Mouse (Mus musculus) embryo, embryonic 11.5 days (tissue): ENCODE data around the gene Large1.
"Not testable (repeated sequence)": the region's sequence is repeated elsewhere in the genome, so short reads cannot be mapped to it uniquely, and the experiment has no call there.

Experiments
- DNase-seq: peaks from one replicate; pipeline ENCODE4 v3.0.0-alpha.2; 2012; ENCODE audit warnings: low read depth, low spot score

Gene Large1

GRCm38 (mm10) chr8:73017601-73018000 lies 335.7 kb downstream of the Large1 start:
- DNase-seq: no peak

DNA sequence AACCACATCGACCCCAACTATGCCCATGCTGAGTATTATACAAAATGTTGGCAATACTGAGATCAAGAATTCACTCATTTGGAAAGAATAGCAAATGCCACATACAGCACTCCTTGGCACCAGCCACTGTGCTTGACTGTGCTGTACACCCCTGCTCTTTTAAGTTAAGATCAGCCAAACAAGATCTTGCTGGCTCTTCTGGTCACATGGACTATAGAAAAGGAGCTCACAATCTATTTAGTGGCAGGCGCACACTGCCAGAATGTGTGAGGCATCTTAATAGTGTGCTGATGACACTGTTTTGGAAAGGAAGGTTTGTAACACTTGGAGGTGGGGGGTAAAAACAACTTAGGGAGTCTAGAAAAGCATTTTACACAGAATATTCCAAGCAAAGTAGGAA lies 337.0 kb downstream of the Large1 start:
- DNase-seq: no peak

GRCm38 (mm10) chr8:73007489-73007888 lies 345.9 kb downstream of the Large1 start:
- no peak for DNase-seq

DNA sequence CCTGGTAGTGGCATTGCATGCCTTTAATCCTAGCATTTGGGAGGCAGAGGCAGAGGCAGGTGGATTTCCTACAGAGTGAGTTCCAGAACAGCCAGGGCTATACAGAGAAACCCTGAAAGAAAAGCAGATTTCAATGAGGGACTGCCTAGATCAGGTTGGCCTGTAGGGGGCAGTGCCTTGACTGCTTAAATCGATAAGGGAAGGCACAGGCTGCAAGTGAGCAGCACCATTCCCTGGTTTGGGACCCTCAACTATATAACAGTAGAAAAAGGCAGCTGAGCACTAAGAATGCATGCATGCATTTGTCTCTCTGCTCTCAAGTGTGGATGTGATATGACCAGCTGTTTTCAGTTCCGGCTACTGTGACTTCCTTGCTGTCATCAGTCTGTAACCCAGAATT lies 349.5 kb downstream of the Large1 start:
- DNase-seq: no peak

DNA sequence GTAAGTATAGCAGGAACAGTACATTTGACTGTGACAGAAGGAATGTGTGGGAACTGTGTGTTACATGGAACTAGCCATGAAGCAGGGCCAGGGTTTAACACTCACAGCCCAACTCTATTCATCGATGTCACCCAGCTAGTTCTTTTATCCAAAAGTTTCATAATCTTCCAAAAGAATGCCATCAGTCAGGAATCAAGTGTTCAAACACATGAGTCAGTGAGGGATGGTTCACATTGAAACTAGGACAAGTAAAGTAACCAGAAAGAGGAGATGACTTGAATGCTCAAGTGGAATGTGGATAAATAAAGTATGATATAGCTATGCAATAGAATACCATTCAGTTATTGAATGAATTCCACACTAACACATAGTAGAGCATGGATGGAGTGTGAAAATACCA lies 359.5 kb downstream of the Large1 start:
- no peak for DNase-seq

GRCm38 (mm10) chr8:72990425-72990824 lies 362.9 kb downstream of the Large1 start:
- DNase-seq: no peak

DNA sequence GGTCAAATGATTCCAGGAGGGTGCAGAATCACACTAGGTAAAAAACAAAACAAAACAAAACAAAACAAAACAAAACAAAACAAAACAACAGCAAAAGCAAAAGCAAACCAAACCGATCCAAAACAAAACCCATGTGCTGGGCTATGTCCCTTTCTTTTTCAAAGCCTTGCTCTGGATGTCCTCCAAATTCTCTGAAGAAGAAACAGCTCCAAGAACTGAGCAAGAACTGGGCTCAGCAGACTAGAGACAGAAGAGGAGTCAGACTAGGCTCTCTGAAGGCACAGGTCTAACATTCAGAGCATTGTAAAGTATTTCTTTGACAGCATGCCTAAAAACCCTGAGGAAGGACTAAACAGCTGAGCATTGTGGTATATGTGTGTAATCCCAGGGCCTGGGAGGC lies 370.5 kb downstream of the Large1 start:
- DNase-seq: no peak

- DNase-seq: no peak
Observed at GRCm38 (mm10) chr8:72955074-72955473, 398.3 kb downstream of the Large1 start.

DNA sequence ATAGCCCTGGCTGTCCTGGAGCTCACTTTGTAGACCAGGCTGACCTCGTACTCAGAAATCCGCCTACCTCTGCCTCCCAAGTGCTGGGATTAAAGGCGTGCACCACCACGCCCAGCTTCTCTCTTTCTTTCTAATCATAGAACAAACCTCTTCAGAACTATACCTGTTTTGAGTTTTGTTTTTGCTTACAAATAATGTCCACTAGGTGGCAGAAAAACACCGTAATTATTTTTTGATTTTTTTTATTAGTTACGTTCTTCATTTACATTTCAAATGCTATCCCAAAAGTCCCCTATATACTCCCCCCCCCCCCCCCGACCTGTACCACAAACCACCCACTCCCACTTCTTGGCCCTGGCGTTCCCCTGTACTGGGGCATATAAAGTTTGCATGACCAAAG lies 411.9 kb downstream of the Large1 start:
- not testable (repeated sequence) for DNase-seq

- no peak for DNase-seq
Observed at GRCm38 (mm10) chr8:72919182-72919902, 434.0 kb downstream of the Large1 start.

DNA sequence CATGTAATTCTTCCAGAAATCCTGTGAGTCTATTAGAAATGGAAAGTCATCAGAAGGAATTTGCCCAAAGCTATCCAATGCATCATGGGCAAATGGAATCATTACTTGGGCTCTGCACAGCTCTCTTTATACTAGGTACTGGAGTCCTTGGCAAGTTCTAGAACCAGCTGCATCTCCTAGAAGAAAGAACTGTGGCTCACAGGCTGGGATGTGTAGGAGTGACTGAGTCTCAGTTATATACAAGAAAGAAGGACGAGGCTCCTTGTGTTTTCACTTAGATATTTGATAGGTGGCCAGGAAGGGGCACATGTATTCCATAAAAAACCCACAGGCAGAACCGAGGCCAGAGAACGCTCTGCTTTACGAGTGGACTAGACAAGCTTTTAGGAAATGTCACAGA lies 447.8 kb downstream of the Large1 start:
- no peak for DNase-seq

DNA sequence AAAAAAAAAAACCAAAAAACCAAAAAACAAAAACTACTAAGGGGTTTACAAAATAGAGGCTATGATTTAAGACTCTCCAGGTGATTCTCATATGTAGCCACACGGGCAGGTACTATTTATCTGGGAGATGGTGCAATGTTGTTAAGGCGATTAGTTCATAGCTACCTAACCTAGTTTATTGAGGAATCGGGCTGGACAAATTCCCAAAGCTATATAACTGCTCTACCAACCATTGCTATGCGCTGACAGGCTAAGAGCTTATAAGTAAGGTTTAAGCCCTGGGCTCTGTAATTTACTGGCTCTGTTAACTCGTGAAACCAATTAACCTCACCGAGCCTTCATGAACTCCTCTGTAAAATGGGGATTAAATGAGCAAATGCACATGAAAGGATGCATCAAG lies 451.7 kb downstream of the Large1 start:
- no peak for DNase-seq

DNA sequence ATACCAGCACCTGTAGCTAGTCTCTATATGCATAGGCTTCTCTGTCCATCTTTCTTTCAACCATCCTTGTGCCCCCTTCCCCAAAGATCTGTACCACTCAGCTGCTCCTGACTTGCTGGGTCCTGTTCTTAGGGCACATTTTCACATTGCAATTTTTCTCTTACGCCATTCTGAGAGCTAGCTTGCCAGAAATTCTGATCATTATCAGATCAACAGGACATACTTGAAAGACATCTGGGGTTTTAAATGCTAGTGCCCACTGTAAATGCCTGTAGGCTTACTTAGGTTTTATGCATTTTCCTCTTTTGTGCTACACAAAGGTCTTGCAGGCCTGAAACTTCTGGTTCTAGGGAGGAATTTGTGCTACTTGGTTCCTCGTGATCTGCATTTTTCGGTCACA lies 454.0 kb downstream of the Large1 start:
- DNase-seq: no peak

- DNase-seq: no peak
Observed at GRCm38 (mm10) chr8:72883033-72883432, 470.3 kb downstream of the Large1 start.

DNA sequence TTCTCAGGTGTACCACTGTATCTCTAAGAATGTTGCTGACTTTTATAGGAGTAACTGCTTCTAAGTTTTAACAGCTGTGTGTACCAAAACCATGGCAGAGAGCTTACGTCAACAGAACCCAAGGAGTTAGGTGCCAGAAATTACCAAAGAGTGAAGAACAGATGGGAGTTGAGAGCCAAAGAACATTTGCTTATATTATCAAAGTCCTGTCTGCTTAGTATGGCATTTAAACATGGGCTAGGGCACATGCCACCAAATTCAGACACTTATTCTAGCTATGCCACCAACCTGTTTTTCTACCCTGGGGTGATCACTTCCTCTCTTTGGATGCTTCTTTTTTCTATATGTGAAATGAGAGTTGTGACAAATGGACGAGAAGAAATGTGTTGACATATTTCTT lies 479.9 kb downstream of the Large1 start:
- no peak for DNase-seq

GRCm38 (mm10) chr8:72846881-72847280 lies 506.5 kb downstream of the Large1 start:
- no peak for DNase-seq

GRCm38 (mm10) chr8:72835863-72836262 lies 517.5 kb downstream of the Large1 start:
- DNase-seq: no peak

DNA sequence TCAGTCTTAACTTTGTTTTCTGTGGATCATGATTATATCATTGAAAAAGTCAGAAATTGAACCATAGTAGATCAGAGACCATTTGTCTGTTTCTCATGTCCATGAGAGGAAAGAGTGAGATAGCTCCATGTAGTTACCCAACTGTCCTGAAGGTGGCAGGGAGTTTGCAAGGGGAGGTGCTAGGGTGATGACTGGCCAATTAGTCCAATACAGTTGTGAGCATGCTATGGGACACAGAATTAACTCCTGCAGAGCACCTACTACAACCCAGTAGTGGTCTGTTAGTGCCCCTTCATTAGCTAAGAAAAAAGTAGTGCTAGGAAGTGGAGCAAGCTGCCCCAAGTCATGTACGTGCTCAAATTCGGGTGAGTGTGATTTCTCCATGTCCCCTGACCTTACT lies 520.2 kb downstream of the Large1 start:
- DNase-seq: no peak

- DNase-seq: no peak
Observed at GRCm38 (mm10) chr8:72832371-72832770, 521.0 kb downstream of the Large1 start.

DNA sequence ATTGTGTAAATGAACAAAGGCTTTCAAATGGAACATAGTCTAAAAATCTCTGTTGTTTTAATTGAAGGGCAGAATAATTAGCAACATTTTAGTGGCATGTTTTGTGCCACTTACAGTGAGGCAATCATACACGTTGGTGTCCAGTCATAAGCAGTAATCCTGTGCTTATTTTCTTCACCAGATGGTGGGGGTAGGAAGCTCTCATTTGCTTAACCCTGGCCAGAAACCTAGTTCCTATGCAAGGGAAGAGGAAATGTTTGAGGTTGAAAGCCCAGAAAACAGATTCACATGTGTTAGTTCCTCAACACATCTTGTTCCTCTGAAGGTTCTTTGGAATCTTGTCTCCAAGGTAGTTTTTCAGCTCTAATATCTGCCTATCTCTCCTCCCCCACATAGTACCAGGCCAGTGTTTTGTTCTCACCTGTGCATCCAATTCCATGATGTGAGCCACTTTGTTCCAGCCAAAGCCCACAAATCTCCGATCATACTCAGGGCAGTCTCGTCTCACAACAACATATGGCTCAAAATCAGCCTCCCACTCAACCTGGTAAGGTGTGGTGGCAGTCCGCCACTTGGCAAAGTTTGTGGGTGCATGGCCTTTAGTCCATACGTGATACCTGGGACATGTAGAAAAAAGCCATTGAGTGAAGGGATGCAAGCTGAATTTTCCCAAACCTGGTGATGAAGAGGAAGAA lies 535.5 kb downstream of the Large1 start:
- DNase-seq: no peak

DNA sequence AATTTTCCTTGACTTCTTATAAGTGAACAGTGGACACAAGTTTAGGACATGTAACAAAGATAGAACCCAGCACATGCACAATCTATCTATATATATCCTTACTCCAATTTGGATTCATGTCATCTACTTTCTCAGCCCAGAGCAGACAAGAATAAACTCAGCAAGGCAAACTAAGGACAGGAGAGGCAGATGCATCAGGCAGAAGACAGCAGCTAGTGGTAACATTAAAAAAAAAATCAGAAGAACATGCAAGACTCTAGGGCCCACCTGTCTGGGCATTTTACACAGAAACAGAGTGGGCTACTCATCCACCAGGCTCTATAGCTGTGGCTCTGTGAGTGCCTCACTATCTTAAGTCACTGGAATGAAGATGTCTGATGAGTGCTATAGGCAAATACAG lies 536.7 kb downstream of the Large1 start:
- no peak for DNase-seq

DNA sequence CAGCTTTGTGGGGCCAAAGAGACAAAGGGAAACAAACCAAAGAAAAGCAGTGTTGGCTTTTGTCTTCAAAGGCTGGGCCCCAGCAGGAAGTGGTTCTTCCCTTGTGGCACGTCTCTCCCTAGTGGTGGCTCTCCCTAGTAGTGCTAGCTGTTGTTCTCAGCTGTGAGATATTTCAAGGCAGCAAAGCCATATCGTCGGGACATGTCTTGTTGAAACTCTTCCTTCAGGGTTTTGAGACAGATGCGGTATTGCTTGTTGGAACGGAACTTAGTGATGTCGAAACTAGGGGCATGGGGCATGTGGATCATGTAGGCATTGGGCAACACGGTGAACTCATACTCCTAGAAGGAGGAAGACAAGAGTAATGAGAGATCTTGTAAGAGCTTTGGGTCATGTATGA lies 537.7 kb downstream of the Large1 start:
- no peak for DNase-seq

- no peak for DNase-seq
Observed at GRCm38 (mm10) chr8:72812690-72813089, 540.6 kb downstream of the Large1 start.
